Mouse (Mus musculus): ENCODE results near the gene Slc10a2. TPM values are rescaled to one million over a fixed set of nuclear protein-coding genes. Genes with fewer than 3 reads are reported as not detected.
"Not testable (repeated sequence)": the region's sequence is repeated elsewhere in the genome, so short reads cannot be mapped to it uniquely, and the experiment has no call there.

Slc10a2 gene
- not detected for total RNA-seq (2021)
- long read RNA-seq, experiment 1, result 0 reads
- long read RNA-seq, experiment 2, result 0 reads

GRCm38 (mm10) chr8:5105186-5105585 is at the start of gene Slc10a2:
TSS of gene Slc10a2 (minus strand) at chr8:5105351.
- DNase-seq (ENCODE audit: low spot score in 2 of 2), result no peak

GRCm38 (mm10) chr8:5129322-5129829 is 24.2 kb upstream of the Slc10a2 start:
- DNase-seq (ENCODE audit: low spot score in 2 of 2), result no peak

GRCm38 (mm10) chr8:5106855-5107254 is 1.7 kb upstream of the Slc10a2 start:
- no peak for DNase-seq (ENCODE audit: low spot score in 2 of 2)

GRCm38 (mm10) chr8:5095392-5095791 is 9.8 kb downstream of the Slc10a2 start:
- no peak for DNase-seq (ENCODE audit: low spot score in 2 of 2)

- not testable (repeated sequence) for DNase-seq (ENCODE audit: low spot score in 2 of 2)
Observed at GRCm38 (mm10) chr8:5093991-5094390, 11.2 kb downstream of the Slc10a2 start.

GRCm38 (mm10) chr8:5073654-5074293 is 31.4 kb downstream of the Slc10a2 start:
- DNase-seq (ENCODE audit: low spot score in 2 of 2), result no peak

GRCm38 (mm10) chr8:5058888-5059287 is 46.3 kb downstream of the Slc10a2 start:
- DNase-seq (ENCODE audit: low spot score in 2 of 2), result no peak

- DNase-seq (ENCODE audit: low spot score in 2 of 2), result not testable (repeated sequence)
Observed at GRCm38 (mm10) chr8:5044361-5044900, 60.7 kb downstream of the Slc10a2 start.

- DNase-seq (ENCODE audit: low spot score in 2 of 2), result no peak
Observed at GRCm38 (mm10) chr8:5038811-5039561, 66.2 kb downstream of the Slc10a2 start.
